Mouse (Mus musculus): Measurements from ENCODE around the gene Drg2. TPM values are rescaled to one million over a fixed set of nuclear protein-coding genes. Genes with fewer than 3 reads are reported as not detected.
A peak's percentile ranks its signal among the peaks of the same experiment; 100 is the strongest.

Drg2 gene
- polyA plus RNA-seq, 1 experiment: 80.6 TPM

- peaks cover 62% of the 10 kb centered on the region for H3K79me2 ChIP-seq (ENCODE audit: control insufficient read depth, insufficient read depth)
- H3K36me3 ChIP-seq (ENCODE audit: control insufficient read depth, insufficient read depth): no peaks in the 10 kb centered on the region
- H3K27me3 ChIP-seq (ENCODE audit: control insufficient read depth, insufficient read depth, insufficient read length): no peaks in the 10 kb centered on the region
- H3K4me3 ChIP-seq (ENCODE audit: insufficient read depth, poor library complexity, severe bottlenecking): peak within 1 kb of the TSS; percentile 79
- H3K79me3 ChIP-seq (ENCODE audit: low read depth): peaks cover 18% of the 10 kb centered on the region
- no peak for TF ChIP-seq USF1 (IDR thresholded peaks at IDR 0.05; ENCODE audit: low read depth)
- no peak for TF ChIP-seq MAX (IDR thresholded peaks at IDR 0.05)
- TF ChIP-seq MYOD1 (IDR thresholded peaks at IDR 0.05; ENCODE audit: control insufficient read depth, insufficient read length, low read depth): no peak
- no peak for TF ChIP-seq CEBPB (IDR thresholded peaks at IDR 0.05; ENCODE audit: low read depth)
- no peak for TF ChIP-seq FOSL1 (IDR thresholded peaks at IDR 0.05; ENCODE audit: insufficient read depth, low read length, poor library complexity, severe bottlenecking)
- no peak for TF ChIP-seq MYOG (IDR thresholded peaks at IDR 0.05; ENCODE audit: control insufficient read depth, extremely low read depth, insufficient read length)
- no peak for TF ChIP-seq CTCF (IDR thresholded peaks at IDR 0.05; ENCODE audit: control insufficient read depth, insufficient read depth, insufficient read length)
- peak within 1 kb of the TSS; percentile 95 for H3ac ChIP-seq (ENCODE audit: control insufficient read depth, insufficient read length, low read depth)
These were observed 36.5 kb upstream of the Drg2 start, which contains the start of gene Atpaf2 for GRCm38 (mm10) chr11:60417717-60418472. TSS of gene Atpaf2 (minus strand) at chr11:60418457.

- H3K79me3 ChIP-seq (ENCODE audit: low read depth): peaks cover 18% of the 10 kb centered on the region
- no peak for TF ChIP-seq MAX (IDR thresholded peaks at IDR 0.05)
- no peak for TF ChIP-seq CEBPB (IDR thresholded peaks at IDR 0.05; ENCODE audit: low read depth)
- no peak for TF ChIP-seq MYOG (IDR thresholded peaks at IDR 0.05; ENCODE audit: control insufficient read depth, extremely low read depth, insufficient read length)
- no peak for TF ChIP-seq FOSL1 (IDR thresholded peaks at IDR 0.05; ENCODE audit: insufficient read depth, low read length, poor library complexity, severe bottlenecking)
- no peak for TF ChIP-seq MYOD1 (IDR thresholded peaks at IDR 0.05; ENCODE audit: control insufficient read depth, insufficient read length, low read depth)
- TF ChIP-seq CTCF (IDR thresholded peaks at IDR 0.05; ENCODE audit: control insufficient read depth, insufficient read depth, insufficient read length): no peak
- no peak for TF ChIP-seq USF1 (IDR thresholded peaks at IDR 0.05; ENCODE audit: low read depth)
- peak overlapping the region; percentile 79 for H3K4me3 ChIP-seq (ENCODE audit: insufficient read depth, poor library complexity, severe bottlenecking)
- no peaks in the 10 kb centered on the region for H3K27me3 ChIP-seq (ENCODE audit: control insufficient read depth, insufficient read depth, insufficient read length)
- H3K79me2 ChIP-seq (ENCODE audit: control insufficient read depth, insufficient read depth): peaks cover 58% of the 10 kb centered on the region
- H3K36me3 ChIP-seq (ENCODE audit: control insufficient read depth, insufficient read depth): no peaks in the 10 kb centered on the region
- H3ac ChIP-seq (ENCODE audit: control insufficient read depth, insufficient read length, low read depth): peak overlapping the region; percentile 95
These were observed 36.0 kb upstream of the Drg2 start for GRCm38 (mm10) chr11:60418473-60418803.

DNA sequence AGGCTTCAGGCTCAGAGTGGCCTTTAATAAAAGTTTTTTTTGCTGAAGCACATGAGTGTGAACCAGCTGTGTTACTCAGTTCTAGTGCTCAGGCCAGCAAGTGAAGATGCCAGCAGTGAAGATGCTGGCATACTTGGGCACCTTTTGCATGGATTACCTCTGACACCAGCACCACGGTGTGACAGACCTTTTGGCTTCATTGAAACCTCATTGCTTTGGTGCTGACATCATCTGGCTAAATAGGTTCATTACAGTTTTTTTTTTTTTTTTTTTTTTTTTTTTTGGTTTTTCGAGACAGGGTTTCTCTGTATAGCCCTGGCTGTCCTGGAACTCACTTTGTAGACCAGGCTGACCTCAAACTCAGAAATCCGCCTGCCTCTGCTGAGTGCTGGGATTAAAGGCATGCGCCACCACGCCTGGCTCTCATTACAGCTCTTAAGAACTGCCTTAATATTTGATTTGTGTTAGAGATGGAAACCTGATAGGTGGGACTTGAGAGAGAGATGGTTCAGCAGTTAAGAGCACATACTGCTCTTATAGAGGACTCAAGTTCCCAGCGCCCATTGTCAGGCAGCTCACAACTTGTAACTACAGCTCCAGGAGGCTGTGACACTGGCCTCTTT lies 32.2 kb upstream of the Drg2 start:
- Histone ChIP-seq H3ac (ENCODE audit: control insufficient read depth, insufficient read length, low read depth) (no peak overlapping the region), H3K79me3 (ENCODE audit: low read depth) (peaks cover 3% of the 10 kb centered on the region), H3K4me3 (ENCODE audit: insufficient read depth, poor library complexity, severe bottlenecking) (no peak overlapping the region), H3K79me2 (ENCODE audit: control insufficient read depth, insufficient read depth) (peaks cover 28% of the 10 kb centered on the region), H3K36me3 (ENCODE audit: control insufficient read depth, insufficient read depth) (no peaks in the 10 kb centered on the region), H3K27me3 (ENCODE audit: control insufficient read depth, insufficient read depth, insufficient read length) (no peaks in the 10 kb centered on the region)
- TF ChIP-seq MYOG (IDR thresholded peaks at IDR 0.05; ENCODE audit: control insufficient read depth, extremely low read depth, insufficient read length): no peak
- TF ChIP-seq FOSL1 (IDR thresholded peaks at IDR 0.05; ENCODE audit: insufficient read depth, low read length, poor library complexity, severe bottlenecking): no peak
- no peak for TF ChIP-seq USF1 (IDR thresholded peaks at IDR 0.05; ENCODE audit: low read depth)
- no peak for TF ChIP-seq CTCF (IDR thresholded peaks at IDR 0.05; ENCODE audit: control insufficient read depth, insufficient read depth, insufficient read length)
- no peak for TF ChIP-seq CEBPB (IDR thresholded peaks at IDR 0.05; ENCODE audit: low read depth)
- TF ChIP-seq MYOD1 (IDR thresholded peaks at IDR 0.05; ENCODE audit: control insufficient read depth, insufficient read length, low read depth): no peak
- TF ChIP-seq MAX (IDR thresholded peaks at IDR 0.05): no peak

DNA sequence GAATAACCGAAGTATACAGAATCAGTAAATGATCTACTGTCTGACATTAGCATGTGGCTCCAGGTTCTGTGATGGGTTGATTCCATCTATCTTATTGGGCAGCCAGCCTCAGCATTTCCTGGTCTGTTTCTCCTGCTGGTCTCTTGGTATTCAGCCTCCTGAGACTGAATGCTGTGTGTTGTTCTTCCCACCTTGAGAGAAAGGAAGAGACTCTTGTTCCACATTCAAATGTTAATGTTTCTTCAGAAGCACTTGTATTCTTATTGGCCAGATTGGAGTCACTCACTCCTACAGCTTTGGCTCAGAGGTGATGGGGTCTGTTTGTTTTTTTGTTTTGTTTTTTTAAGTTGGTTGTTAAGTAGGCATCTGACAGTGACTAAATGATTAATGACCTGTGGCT lies 31.4 kb upstream of the Drg2 start:
- no peak overlapping the region for H3ac ChIP-seq (ENCODE audit: control insufficient read depth, insufficient read length, low read depth)
- H3K27me3 ChIP-seq (ENCODE audit: control insufficient read depth, insufficient read depth, insufficient read length): no peaks in the 10 kb centered on the region
- H3K36me3 ChIP-seq (ENCODE audit: control insufficient read depth, insufficient read depth): no peaks in the 10 kb centered on the region
- peaks cover 3% of the 10 kb centered on the region for H3K79me3 ChIP-seq (ENCODE audit: low read depth)
- no peak for TF ChIP-seq USF1 (IDR thresholded peaks at IDR 0.05; ENCODE audit: low read depth)
- H3K4me3 ChIP-seq (ENCODE audit: insufficient read depth, poor library complexity, severe bottlenecking): no peak overlapping the region
- peaks cover 23% of the 10 kb centered on the region for H3K79me2 ChIP-seq (ENCODE audit: control insufficient read depth, insufficient read depth)

DNA sequence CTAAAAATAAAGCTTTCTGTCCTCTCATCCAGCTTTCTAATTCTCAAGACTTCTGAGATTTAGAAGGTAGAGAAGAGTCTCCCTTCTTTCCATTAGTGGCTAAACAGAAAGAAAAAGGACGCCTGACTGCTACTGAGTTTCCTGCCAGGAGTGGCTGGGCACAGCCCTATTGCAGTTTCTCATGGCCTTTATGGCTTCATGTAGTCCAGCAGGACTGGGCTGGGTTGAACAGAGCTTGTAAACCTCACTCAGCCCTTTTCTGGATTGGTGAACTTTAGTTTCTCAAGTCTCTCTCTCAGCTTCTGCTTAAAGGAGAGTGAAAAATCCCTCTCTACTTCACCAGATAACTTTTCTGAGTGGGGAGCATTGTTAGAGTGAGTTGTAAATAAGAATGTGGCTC lies 28.0 kb upstream of the Drg2 start:
- Histone ChIP-seq H3ac (ENCODE audit: control insufficient read depth, insufficient read length, low read depth) (no peak overlapping the region), H3K36me3 (ENCODE audit: control insufficient read depth, insufficient read depth) (no peaks in the 10 kb centered on the region), H3K79me3 (ENCODE audit: low read depth) (no peaks in the 10 kb centered on the region), H3K79me2 (ENCODE audit: control insufficient read depth, insufficient read depth) (peaks cover 5% of the 10 kb centered on the region), H3K4me3 (ENCODE audit: insufficient read depth, poor library complexity, severe bottlenecking) (no peak overlapping the region), H3K27me3 (ENCODE audit: control insufficient read depth, insufficient read depth, insufficient read length) (no peaks in the 10 kb centered on the region)
- TF ChIP-seq MYOG (IDR thresholded peaks at IDR 0.05; ENCODE audit: control insufficient read depth, extremely low read depth, insufficient read length) (no peak), MYOD1 (IDR thresholded peaks at IDR 0.05; ENCODE audit: control insufficient read depth, insufficient read length, low read depth) (no peak), USF1 (IDR thresholded peaks at IDR 0.05; ENCODE audit: low read depth) (no peak), CTCF (IDR thresholded peaks at IDR 0.05; ENCODE audit: control insufficient read depth, insufficient read depth, insufficient read length) (no peak), FOSL1 (IDR thresholded peaks at IDR 0.05; ENCODE audit: insufficient read depth, low read length, poor library complexity, severe bottlenecking) (no peak), CEBPB (IDR thresholded peaks at IDR 0.05; ENCODE audit: low read depth) (no peak), MAX (IDR thresholded peaks at IDR 0.05) (no peak)

Data from C2C12 (cell line).